Mouse (Mus musculus) cerebellum, postnatal 36 days (tissue): ENCODE data around the gene Nup188.

Experiments used
- DNase-seq, 2 experiments: peaks; one replicate each; pipeline ENCODE4 v3.0.0; 2021 to 2022; ENCODE audit warnings: mixed read lengths in 2 of 2

Nup188 gene

DNA sequence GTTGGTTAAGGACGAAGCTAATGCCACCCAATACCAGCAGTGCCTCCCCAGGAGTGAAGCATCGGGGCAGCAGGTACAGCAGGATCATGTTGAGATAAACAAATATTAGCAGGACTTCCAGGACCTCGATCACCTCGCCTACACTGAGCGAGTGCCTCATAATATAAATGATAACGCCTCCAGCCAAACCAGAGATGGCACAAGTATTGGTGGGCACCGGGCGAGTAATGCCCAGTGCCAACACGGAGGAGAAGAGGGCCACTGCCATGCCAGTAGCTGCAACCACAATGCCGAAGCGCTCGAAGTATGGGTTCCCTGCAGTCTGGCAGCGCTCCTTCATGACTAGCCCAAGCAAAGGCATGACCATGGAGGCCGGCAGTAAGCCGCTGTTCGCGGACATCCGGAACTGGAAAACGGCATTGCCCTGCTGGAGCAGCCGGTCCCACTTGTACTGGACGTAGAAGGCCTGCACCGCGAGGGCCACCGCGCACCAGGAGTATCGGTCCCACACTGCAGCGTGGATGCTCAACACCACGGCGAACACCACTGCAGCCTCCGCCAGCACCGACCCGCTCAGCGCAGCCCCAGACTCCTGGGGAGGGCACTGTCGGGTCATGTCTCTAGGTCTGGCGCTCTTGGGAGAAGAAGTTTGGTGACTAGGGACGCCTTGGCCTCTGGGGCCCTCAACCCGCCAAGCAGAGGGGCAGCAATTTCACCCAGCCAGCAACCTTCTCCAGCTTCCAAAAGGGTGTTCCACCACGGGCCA lies 598 bp upstream of the Nup188 start:
- no peak for DNase-seq

GRCm38 (mm10) chr2:30287027-30287373 lies 803 bp downstream of the Nup188 start:
- DNase-seq: peak in 1 of 2 experiments; percentile 21

- DNase-seq: no peak
Measured at GRCm38 (mm10) chr2:30299525-30299924, 13.3 kb downstream of the Nup188 start.

DNA sequence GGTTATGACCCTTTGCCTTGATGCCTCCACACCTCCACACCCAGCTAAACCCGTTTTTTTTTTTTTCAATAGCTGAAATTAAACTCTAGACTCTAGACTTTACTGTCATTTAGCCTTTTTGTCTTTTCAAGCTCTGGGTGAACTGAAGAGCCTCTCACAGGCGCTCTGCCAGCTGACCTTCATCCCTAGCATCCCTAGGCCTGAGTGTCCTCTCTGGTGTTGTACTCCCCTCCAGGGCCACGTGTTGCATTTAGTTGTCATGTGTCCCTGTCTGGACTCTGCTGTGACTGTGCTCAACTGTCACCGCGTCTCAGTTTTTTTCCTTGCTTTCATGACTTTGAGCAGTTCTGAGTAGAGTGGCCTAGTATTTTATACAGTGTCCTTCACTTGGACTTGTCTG lies 13.8 kb downstream of the Nup188 start:
- DNase-seq: no peak

DNA sequence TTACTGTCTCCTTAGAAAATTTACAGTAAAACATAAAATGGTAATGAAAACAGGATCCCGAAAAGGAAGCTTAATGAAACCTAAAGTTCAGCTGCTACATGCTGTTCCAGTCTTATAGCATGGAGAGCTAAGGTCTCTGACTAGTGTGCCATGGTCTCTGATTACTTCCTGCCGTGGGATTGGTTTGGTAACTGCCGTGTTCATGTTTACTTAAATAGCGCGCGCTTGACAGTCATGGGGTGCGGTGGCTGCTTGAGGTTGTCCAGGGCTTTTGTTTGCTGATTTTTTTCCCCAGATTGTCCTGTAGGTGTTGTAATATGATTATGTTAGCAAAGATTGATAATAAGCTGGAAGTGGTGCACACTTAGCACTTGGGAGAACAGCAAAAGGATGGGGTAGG lies 19.9 kb downstream of the Nup188 start:
- no peak for DNase-seq

DNA sequence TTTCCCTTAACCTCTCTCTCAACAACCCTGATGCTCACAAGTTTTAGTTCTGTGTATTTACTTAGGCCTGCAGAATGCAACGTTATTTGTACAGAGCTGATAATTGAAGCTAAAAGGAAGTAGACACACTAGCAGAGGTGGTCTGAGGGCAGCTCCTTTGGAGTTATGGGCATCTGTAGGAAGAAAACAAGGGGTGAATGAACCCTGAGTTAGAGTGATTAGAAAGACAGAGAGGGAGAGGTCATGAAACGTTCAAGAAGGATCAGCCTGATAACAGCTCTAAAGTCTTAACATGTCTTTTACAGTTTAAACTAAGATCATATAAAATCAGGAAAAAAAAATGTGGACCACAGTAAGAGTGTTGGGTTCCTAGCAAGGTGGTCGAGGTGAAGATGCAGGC lies 23.2 kb downstream of the Nup188 start:
- DNase-seq: no peak

GRCm38 (mm10) chr2:30311481-30311880 lies 25.3 kb downstream of the Nup188 start:
- no peak for DNase-seq

DNA sequence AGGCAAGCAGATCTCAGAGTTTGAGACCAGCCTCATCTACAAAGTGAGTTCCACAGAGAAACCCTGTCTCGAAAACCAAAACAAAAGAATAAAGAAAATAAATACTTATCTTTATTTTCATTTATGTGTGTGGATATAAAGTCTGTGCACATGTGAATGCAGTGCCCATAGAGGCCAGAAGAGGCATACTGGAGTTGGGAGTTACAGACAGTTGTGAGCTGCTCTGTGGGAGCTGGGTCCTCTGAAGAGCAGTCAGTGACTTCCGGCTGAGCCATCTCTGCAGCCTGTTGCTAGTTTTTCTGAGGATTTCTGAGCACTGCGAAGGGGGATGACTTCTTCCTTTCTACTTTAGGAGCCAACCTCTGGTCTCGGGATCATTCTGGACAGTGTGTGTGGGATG lies 29.9 kb downstream of the Nup188 start:
- no peak for DNase-seq

DNA sequence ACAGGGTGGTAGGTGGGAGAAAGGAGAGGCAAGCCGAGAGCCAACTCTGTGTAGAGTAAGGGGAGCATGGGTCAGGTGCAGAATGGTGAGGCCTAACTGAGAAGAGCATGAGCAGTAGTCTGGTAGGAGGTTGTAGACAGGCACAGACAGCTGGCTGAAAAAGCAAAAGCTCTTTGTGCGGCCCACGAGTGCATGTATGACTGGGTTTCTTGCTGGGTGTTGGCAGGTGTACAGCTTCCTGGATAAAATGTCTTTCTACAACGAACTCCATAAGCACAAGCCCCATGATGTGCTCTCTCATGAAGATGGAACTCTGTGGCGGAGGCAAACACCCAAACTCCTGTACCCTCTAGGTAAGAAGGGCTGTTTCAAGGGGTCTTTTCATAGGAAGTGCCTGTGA lies 30.8 kb downstream of the Nup188 start:
- DNase-seq: no peak

- no peak for DNase-seq
Measured at GRCm38 (mm10) chr2:30319260-30319659, 33.1 kb downstream of the Nup188 start.

GRCm38 (mm10) chr2:30323111-30323510 lies 36.9 kb downstream of the Nup188 start:
- DNase-seq: no peak

DNA sequence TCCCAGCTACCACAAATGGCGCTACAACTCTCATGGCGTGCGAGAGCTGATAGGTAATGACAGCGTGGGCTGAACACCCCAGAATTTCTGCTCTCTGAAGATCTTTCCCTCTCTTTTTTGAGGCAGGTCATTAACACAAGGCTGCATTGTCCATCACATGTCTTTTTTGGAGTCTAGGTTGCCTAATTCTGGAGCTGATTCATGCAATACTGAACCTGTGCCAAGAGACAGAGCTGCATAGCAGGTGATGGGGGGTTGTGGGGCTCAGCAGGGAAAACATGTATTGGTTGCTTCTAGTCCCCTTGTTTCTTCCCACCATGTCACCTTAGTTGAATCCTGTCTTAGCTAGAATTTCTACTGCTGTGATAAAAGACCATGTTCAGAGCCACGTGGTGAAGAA lies 39.1 kb downstream of the Nup188 start:
- DNase-seq: no peak

DNA sequence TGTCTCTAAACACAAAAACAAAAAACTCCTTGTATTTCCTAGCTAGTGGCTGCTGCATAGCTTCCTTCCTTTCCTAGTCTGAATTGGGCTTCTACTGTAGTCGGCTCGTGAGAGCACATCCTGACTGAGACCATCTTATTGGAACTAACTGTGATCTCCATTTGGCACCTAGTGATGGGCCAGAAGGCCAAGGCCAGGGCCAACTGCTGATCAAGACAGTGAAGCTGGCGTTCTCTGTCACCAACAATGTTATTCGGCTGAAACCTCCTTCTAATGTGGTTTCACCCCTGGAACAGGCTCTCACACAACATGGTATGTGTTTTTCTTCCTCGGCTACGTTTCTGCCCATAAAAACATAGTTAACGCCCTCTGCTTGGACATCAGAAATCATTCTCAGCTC lies 41.1 kb downstream of the Nup188 start:
- DNase-seq: peak in 1 of 2 experiments; percentile 33

DNA sequence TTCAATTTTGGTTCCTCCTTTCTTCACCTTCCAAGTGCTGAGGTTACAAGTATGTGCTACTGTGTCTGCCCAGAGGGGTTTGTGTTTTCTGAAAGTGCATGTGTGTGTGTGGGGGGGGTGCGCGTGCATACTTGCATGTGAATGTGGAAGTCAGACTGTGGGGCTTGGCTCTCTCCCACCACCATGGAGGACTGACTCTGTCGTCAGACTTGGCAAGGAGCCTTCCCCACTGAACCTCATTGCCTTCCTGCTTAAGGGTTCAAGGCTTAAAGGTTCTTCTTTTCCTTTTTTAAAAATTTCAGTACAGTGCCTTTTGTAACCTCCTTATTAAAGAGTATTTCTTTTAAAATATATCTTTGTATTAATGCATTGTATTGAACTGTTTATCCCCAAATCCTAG lies 42.6 kb downstream of the Nup188 start:
- no peak for DNase-seq

DNA sequence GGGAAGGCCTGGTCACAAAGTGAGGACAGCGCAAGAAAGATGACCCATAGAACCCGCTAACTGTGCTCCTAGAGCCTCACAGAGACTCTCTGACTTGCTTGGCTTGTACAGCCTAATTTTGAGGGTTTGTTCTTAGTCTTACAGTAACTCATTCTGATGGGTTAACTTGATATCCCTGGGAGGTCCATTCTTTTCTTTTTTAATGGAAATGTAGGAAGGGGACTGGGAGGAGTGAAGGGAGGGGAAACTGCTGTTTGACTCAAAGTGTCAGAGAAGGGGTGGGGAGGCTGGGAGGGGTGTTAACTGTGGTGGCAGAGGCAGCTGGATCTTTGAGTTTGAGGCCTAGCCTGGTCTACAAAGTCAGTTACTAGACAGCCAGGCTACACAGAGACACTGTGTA lies 49.1 kb downstream of the Nup188 start:
- no peak for DNase-seq

DNA sequence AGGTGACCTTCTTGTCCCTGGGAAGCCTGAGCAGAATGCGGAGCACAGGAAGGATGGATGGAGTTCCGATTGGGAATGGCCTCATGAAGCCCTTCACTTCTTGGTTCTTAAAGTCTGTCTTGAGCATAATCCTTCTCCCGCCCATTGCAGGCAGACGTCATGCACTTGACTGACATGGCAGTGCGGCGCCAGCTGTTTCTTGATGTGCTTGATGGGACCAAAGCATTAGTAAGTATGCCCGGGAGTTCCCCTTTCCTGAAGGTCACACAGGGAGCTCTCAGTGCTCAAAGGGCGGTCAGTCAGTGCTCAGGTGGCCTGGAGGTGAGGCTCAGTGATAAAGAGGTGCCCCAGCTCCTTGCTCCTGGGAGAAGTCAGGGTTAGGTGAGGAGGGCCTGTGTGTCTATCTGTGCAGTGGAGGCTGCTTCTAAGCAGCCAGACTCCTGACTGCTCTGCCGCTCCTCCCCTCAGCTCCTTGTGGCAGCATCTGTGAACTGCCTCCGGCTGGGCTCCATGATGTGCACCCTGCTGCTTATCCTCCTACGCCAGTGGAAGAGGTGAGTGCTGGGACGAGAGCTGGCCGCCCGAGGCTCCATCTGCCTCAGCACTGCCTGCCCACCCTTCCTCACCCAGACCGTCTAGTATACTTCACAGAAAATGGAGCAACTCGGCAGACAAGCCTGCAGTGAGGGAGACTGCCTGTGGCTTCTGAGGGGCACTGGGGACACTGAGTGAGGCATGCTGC lies 50.1 kb downstream of the Nup188 start:
- peak in 1 of 2 experiments; percentile 42 for DNase-seq

DNA sequence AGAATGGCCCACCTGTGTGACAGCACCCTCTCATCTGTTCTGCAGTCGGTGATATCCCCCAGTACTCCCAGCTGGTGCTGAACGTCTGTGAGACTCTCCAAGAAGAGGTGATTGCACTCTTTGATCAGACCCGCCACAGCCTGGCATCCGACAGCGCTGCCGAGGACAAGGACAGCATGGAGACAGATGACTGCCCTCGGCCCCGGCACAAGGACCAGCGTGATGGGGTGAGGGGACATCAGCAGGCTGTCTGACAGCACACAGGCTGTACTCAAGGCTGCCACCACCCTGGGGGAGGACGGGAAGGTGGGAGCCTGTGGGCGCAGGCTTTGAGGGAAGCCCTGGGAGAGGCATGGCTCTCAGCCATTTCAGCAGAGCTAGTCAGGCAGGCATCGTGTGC lies 51.0 kb downstream of the Nup188 start:
- DNase-seq: no peak

- DNase-seq: no peak
Measured at GRCm38 (mm10) chr2:30342061-30342460, 55.9 kb downstream of the Nup188 start.

GRCm38 (mm10) chr2:30342544-30342943 lies 56.3 kb downstream of the Nup188 start:
- peak; percentile 64 to 74 for DNase-seq

GRCm38 (mm10) chr2:30343601-30344137 lies 57.5 kb downstream of the Nup188 start:
- peak; percentile 51 to 58 for DNase-seq

GRCm38 (mm10) chr2:30345971-30346676 lies 59.9 kb downstream of the Nup188 start:
- no peak for DNase-seq

- no peak for DNase-seq
Measured at GRCm38 (mm10) chr2:30349196-30349595, 63.0 kb downstream of the Nup188 start.

GRCm38 (mm10) chr2:30351149-30351548 lies 65.0 kb downstream of the Nup188 start:
- no peak for DNase-seq

DNA sequence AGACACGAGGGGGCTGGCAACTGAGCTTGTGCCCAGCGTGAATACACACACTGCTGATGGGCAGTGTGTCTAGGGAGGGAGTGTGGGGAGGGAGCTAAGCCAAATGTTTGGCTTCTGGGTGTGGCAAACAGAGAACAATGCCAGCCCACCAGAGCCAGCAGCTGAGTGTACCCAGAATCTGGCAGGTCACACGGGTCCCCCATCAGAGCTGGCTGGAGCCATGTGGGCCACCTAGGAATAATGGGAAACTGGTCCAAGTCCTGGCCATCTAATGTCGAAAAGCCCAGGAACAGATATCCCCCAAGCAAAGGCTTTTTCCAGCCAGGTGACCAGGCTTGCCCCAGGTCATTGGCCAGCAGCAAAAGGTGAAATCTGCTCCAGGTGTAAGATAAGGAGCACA lies 69.7 kb downstream of the Nup188 start:
- peak; percentile 61 to 68 for DNase-seq
